Mouse (Mus musculus) forebrain, postnatal 0 days (tissue): ENCODE data around the gene Rpl21. TPM values are rescaled to one million over a fixed set of nuclear protein-coding genes. Genes with fewer than 3 reads are reported as not detected.

Experiments used
- ATAC-seq: fragments of 200-750 bp; cut with Nextera tagmentation; 2 replicates; pipeline ENCODE4 v1.8.0; 2017; ENCODE audit warnings: mild to moderate bottlenecking, moderate library complexity
- DNase-seq: peaks from one replicate; pipeline ENCODE4 v3.0.0-alpha.2; 2015
- H3K27ac ChIP-seq: fragments of 300-500 bp; sonication (generic); 2 replicates; pipeline ENCODE4 v1.5.1; 2014; ENCODE audit warnings: low read depth, mild to moderate bottlenecking, antibody characterized with exemption, low read length, moderate library complexity, mixed read lengths
- H3K27me3 ChIP-seq: fragments of 300-500 bp; sonication (generic); 2 replicates; pipeline ENCODE4 v1.6.1; 2014; ENCODE audit warnings: mild to moderate bottlenecking, low read length, mixed read lengths; ENCODE audit not compliant: insufficient read depth
- H3K36me3 ChIP-seq: fragments of 300-500 bp; sonication (generic); 2 replicates; pipeline ENCODE4 v1.6.1; 2014; ENCODE audit warnings: mild to moderate bottlenecking, moderate library complexity; ENCODE audit not compliant: insufficient read depth
- H3K4me1 ChIP-seq: fragments of 300-500 bp; sonication (generic); 2 replicates; pipeline ENCODE4 v1.6.1; 2014; ENCODE audit warnings: antibody characterized with exemption; ENCODE audit not compliant: insufficient read depth
- H3K4me2 ChIP-seq: fragments of 300-500 bp; sonication (generic); 2 replicates; pipeline ENCODE4 v1.6.1; 2014; ENCODE audit warnings: low read depth, mild to moderate bottlenecking, moderate library complexity
- H3K4me3 ChIP-seq: fragments of 300-500 bp; sonication (generic); 2 replicates; pipeline ENCODE4 v1.5.1; 2014; ENCODE audit warnings: low read depth, low read length, mixed read lengths
- H3K9ac ChIP-seq: fragments of 300-500 bp; sonication (generic); 2 replicates; pipeline ENCODE4 v1.6.1; 2014; ENCODE audit warnings: mild to moderate bottlenecking
- H3K9me3 ChIP-seq: fragments of 300-500 bp; sonication (generic); 2 replicates; pipeline ENCODE4 v1.6.1; 2016; ENCODE audit warnings: low read length
- CTCF ChIP-seq: sonication (generic); IDR thresholded peaks from 2 replicates; pipeline ENCODE4 v1.5.1; 2016; ENCODE audit warnings: antibody characterized with exemption, control low read depth, low read depth
- WGBS: fragments of 180-500 bp; shearing (Covaris S2); extraction: QIAGEN DNeasy Blood & Tissue Kit; methylation state at CpG from one replicate; pipeline ENCODE4 v1.1.7; 2014; 5-methylcytosine and 5-hydroxymethylcytosine counted together
- polyA plus RNA-seq: library from polyadenylated mRNA; unstranded; fragments of >200 nt; fragmentation: Nextera tagmentation; extraction: Ambion mirVana; gene quantifications from 2 replicates; pipeline ENCODE4 v1.2.1, GENCODE M21; 2015
- total RNA-seq: library from RNA; depleted of rRNA; stranded (reverse); fragments of >200 nt; gene quantifications from 2 replicates; pipeline ENCODE4 v1.2.3, GENCODE M21; 2014; rRNA removed

The Rpl21 gene
- total RNA-seq, result 330 and 390 TPM in 2 replicates
- 375 and 447 TPM in 2 replicates for polyA plus RNA-seq

DNA sequence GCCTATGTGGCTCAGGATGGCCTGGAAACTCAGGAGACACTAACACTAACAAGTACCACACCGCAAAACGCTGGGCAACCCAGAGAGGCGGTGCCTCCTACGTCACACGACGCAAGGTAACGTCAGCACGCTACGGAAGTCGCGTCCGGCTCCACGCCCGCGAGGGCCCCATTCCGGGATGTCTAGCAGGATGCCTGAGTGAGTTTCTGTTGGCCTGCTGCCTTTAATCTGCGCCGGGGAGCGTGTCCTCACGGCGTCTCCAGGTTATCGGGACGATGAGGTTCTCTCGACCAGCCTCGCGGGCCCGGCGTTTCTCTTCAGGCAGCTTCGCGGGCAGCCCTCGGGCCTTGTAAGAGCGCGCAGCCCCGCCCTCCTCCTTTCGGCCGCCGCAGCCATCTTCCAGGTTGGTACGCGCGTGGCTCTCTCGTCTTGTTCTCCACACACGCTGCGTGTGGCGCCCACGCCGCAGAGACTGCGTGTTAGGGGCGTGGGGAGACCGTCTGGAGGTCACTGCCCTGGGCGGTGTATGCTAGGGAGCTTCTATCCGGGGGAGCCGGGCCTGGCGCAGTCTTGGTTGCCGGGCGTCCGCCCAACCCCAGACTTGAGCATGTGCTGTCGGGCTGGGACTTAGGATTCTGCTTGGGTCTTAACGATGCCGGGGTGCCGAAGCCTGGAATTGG lies at the start of gene Rpl21:
TSS of gene Rpl21 (plus strand) at position 122 of the 680 bp plus-strand sequence.
- 0 out of 2 replicates have a peak, but pooled peaks cover 3% of the 10 kb centered on the region for H3K4me1 ChIP-seq
- ATAC-seq, result peak; percentile 99
- H3K9ac ChIP-seq, result peak within 1 kb of the TSS; percentile 95
- H3K4me2 ChIP-seq, result peak within 1 kb of the TSS; percentile 76
- H3K4me3 ChIP-seq, result peak within 1 kb of the TSS; percentile 78
- peaks cover 35% of the 10 kb centered on the region for H3K36me3 ChIP-seq
- H3K27ac ChIP-seq, result peak within 1 kb of the TSS; percentile 94
- no peaks in the 10 kb centered on the region for H3K9me3 ChIP-seq
- DNase-seq, result peak; percentile 99
- no peaks in the 10 kb centered on the region for H3K27me3 ChIP-seq
- under 1% methylated on average over 60 of the region's 60 CpGs for WGBS
- no peak for TF ChIP-seq CTCF

DNA sequence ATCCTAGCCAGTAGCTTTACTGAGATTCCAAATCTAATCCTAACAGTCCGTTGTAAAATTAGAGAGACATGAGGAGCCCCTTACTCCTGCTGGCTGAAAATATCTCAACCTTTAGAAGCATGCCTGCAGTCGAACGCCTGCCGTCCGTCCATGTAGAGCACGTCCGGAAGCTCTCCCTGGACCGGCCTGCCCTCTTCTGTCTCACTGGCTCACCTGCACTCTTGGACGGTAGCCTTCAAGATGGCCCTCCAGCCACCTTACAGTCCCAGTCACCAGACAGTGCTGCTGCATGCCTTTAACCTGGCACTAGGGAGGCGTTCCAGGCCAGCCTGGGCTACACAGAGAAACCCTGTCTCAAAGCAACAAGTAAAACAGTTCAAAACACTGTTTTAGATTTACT lies 49.4 kb upstream of the Rpl21 start:
- Histone ChIP-seq H3K9ac (no peak overlapping the region), H3K4me1 (0 out of 2 replicates have a peak, but pooled peaks cover 3% of the 10 kb centered on the region), H3K27ac (no peak overlapping the region), H3K27me3 (no peaks in the 10 kb centered on the region), H3K36me3 (no peaks in the 10 kb centered on the region), H3K9me3 (no peaks in the 10 kb centered on the region), H3K4me2 (no peak overlapping the region), H3K4me3 (no peak overlapping the region)
- no peak for DNase-seq
- TF ChIP-seq CTCF, result no peak
- ATAC-seq, result no peak
- WGBS, result 92% methylated on average over 10 of the region's 10 CpGs

DNA sequence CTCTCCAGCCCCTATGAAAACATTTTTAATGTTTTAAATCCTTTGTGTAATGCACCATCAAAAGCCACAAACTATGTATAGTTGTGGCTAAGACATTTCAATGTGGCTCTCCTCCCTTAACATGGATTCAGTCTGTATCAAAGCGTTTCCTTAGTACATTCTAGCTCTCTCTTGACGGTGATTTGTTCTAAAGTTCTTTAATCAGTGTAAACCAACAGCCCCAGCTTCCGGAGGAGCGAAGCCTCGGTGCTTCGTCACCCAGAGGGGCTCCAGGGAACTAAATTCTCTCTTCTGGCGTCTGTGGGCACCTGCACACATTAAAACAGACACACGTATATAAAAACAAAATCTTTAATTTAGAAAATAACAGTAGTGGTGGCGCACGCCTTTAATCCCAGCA lies 48.8 kb upstream of the Rpl21 start:
- H3K4me2 ChIP-seq, result no peak overlapping the region
- no peaks in the 10 kb centered on the region for H3K36me3 ChIP-seq
- no peak overlapping the region for H3K9ac ChIP-seq
- 90% methylated on average over 10 of the region's 10 CpGs for WGBS
- no peak for TF ChIP-seq CTCF
- H3K27ac ChIP-seq, result no peak overlapping the region
- H3K4me1 ChIP-seq, result 0 out of 2 replicates have a peak, but pooled peaks cover 3% of the 10 kb centered on the region
- H3K27me3 ChIP-seq, result no peaks in the 10 kb centered on the region
- no peak overlapping the region for H3K4me3 ChIP-seq
- no peaks in the 10 kb centered on the region for H3K9me3 ChIP-seq
- no peak for ATAC-seq
- no peak for DNase-seq

DNA sequence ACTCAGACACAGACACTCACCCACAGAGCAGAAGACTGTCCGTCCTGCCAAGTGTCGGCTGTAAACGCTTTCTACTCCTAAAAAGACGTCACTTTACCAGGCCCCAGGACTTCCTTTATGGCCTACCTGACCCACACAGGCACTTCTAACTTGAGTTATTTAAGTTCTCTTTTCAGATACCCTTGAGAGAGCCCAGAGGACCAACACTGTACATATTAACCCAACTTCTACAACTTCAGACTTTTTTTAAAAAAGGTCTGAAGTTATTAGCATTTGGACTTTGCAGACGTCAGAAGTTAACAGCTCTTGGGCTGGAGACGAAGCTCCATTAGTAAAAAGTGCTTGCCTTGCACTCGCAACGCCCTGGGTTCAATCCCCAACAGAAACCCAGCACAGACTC lies 46.6 kb upstream of the Rpl21 start:
- Histone ChIP-seq H3K4me1 (peaks cover 3% of the 10 kb centered on the region; the same call in 1 of the 2 replicates), H3K9ac (no peak overlapping the region), H3K27me3 (no peaks in the 10 kb centered on the region), H3K9me3 (no peaks in the 10 kb centered on the region), H3K4me3 (no peak overlapping the region), H3K4me2 (no peak overlapping the region), H3K27ac (no peak overlapping the region), H3K36me3 (no peaks in the 10 kb centered on the region)
- TF ChIP-seq CTCF, result no peak
- no peak for DNase-seq
- no peak for ATAC-seq
- WGBS, result 86% methylated on average over 8 of the region's 8 CpGs

DNA sequence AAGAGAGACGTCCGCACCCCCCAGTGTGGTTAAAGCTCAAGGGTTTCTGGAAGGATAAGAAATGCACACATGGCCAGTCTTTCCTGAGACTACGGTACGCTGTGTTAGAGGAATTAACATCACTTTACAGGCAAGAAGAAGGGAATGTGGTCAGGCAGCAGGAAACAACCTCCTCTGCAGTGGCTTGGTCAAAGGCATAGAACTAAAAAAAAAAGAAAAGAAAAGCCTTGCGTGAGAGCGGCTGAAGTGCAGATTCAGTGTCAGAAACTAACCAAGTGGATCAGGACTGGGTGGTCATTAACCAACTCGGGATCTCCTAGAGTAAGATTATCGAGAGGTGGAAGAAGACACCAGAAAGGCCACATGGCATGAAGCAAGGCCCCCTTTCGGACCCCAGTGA lies 43.3 kb upstream of the Rpl21 start:
- no peak for TF ChIP-seq CTCF
- Histone ChIP-seq H3K4me2 (no peak overlapping the region), H3K9ac (no peak overlapping the region), H3K27ac (no peak overlapping the region), H3K9me3 (no peaks in the 10 kb centered on the region), H3K4me1 (peaks cover 10% of the 10 kb centered on the region), H3K27me3 (no peaks in the 10 kb centered on the region), H3K36me3 (no peaks in the 10 kb centered on the region), H3K4me3 (no peak overlapping the region)
- no peak for ATAC-seq
- no peak for DNase-seq
- 77% methylated on average over 9 of the region's 9 CpGs for WGBS

DNA sequence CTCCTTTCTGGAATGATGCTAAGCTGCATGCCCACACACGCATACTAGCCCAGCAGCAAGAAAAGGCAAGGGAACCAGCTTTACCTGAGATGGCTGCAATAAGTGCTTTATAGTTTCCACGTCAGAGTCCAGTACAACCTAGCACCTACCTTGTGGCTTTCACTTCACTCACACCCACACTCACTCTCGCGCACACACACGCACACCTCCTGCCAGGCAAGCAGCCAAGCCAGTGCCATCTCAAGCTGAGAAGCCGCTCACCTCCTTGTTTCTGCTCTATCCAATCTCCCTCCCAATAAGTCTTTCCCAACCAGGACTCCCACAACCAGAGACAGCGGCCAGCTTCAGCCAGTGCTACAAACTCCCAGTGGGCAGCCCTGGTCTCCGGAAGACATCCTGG lies 41.7 kb upstream of the Rpl21 start:
- ATAC-seq (no peak), DNase-seq (no peak)
- H3K27ac ChIP-seq, result no peak overlapping the region
- no peak for TF ChIP-seq CTCF
- no peaks in the 10 kb centered on the region for H3K27me3 ChIP-seq
- no peaks in the 10 kb centered on the region for H3K36me3 ChIP-seq
- no peaks in the 10 kb centered on the region for H3K9me3 ChIP-seq
- 67% methylated on average over 8 of the region's 8 CpGs for WGBS
- H3K9ac ChIP-seq, result peak overlapping the region; percentile 14; the same call in 1 of the 2 replicates
- H3K4me3 ChIP-seq, result no peak overlapping the region
- no peak overlapping the region for H3K4me2 ChIP-seq
- H3K4me1 ChIP-seq, result peaks cover 10% of the 10 kb centered on the region

DNA sequence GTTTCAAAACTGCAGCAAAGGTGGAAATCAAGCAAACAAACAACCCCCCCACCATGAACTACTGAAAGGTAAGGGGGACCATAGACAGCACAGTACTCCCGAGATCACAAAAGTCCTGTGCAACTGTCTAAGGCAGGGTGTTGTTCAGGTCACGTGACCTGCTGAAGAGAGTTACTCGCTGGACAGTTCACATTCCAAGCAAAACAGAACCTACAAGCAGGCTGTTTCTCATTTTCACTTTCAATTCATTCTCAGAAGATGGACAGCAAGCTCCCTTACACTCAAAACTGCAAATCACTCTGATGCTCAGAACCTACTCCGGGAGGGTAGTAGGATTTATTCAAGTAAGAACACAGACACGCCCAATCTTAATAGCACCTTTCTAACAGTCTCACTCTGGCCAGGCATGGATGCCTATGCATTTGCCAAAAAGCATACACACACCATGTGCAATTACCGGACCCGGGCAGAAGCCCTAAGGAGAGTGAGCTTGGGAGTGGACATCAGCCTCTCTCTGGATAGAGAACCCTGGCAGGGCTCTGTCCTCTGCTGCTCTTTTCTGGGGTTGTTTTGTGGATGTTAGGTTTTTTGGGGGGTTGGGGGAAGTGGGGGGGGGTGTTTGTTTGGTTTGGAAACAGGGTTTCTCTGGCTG lies 40.4 kb upstream of the Rpl21 start:
- Histone ChIP-seq H3K27ac (no peak overlapping the region), H3K4me2 (peak overlapping the region; percentile 2), H3K27me3 (no peaks in the 10 kb centered on the region), H3K36me3 (no peaks in the 10 kb centered on the region), H3K9ac (no peak overlapping the region), H3K4me3 (no peak overlapping the region), H3K4me1 (peaks cover 10% of the 10 kb centered on the region), H3K9me3 (no peaks in the 10 kb centered on the region)
- 82% methylated on average over 7 of the region's 7 CpGs for WGBS
- DNase-seq (no peak), ATAC-seq (no peak)
- no peak for TF ChIP-seq CTCF
